Mouse (Mus musculus) heart, embryonic 12.5 days (tissue): ENCODE results near the gene Lrp6. TPM values are rescaled to one million over a fixed set of nuclear protein-coding genes. Genes with fewer than 3 reads are reported as not detected.

ENCODE experiments used
- ATAC-seq: fragments of 200-750 bp; cut with Nextera tagmentation; 2 replicates; pipeline ENCODE4 v1.8.0; 2017; ENCODE audit warnings: moderate TSS enrichment, moderate library complexity; ENCODE audit not compliant: insufficient number of reproducible peaks, low FRiP score
- H3K27ac ChIP-seq: fragments of 300-500 bp; sonication (generic); 2 replicates; pipeline ENCODE4 v1.5.1; 2016; ENCODE audit warnings: mild to moderate bottlenecking, moderate library complexity; ENCODE audit not compliant: poor library complexity, severe bottlenecking
- H3K27me3 ChIP-seq: fragments of 300-500 bp; sonication (generic); replicated peaks from 2 replicates; pipeline ENCODE4 v1.6.1; 2016; ENCODE audit warnings: mild to moderate bottlenecking, moderate library complexity
- H3K36me3 ChIP-seq: fragments of 300-500 bp; sonication (generic); 2 replicates; pipeline ENCODE4 v1.6.1; 2016; ENCODE audit warnings: mild to moderate bottlenecking, moderate library complexity
- H3K4me1 ChIP-seq: fragments of 300-500 bp; sonication (generic); replicated peaks from 2 replicates; pipeline ENCODE4 v1.6.1; 2016; ENCODE audit warnings: mild to moderate bottlenecking
- H3K4me2 ChIP-seq: fragments of 300-500 bp; sonication (generic); 2 replicates; pipeline ENCODE4 v1.6.1; 2016; ENCODE audit warnings: mild to moderate bottlenecking, moderate library complexity
- H3K4me3 ChIP-seq: fragments of 300-500 bp; sonication (generic); 2 replicates; pipeline ENCODE4 v1.5.1; 2016; ENCODE audit warnings: mild to moderate bottlenecking
- H3K9ac ChIP-seq: fragments of 300-500 bp; sonication (generic); 2 replicates; pipeline ENCODE4 v1.6.1; 2016; ENCODE audit warnings: mild to moderate bottlenecking, moderate library complexity
- H3K9me3 ChIP-seq: fragments of 300-500 bp; sonication (generic); replicated peaks from 2 replicates; pipeline ENCODE4 v1.6.1; 2016; ENCODE audit warnings: mild to moderate bottlenecking, moderate library complexity
- WGBS: fragments of 180-500 bp; shearing (Covaris S2); methylation state at CpG from one replicate; pipeline ENCODE4 v1.1.7; 2016; 5-methylcytosine and 5-hydroxymethylcytosine counted together
- polyA plus RNA-seq: library from polyadenylated mRNA; unstranded; fragments of >200 nt; fragmentation: Nextera tagmentation; extraction: Ambion mirVana; gene quantifications from 2 replicates; pipeline ENCODE4 v1.2.1, GENCODE M21; 2016

Lrp6 gene
- 22.3 and 26.9 TPM in 2 replicates for polyA plus RNA-seq

- H3K27ac ChIP-seq, result peak within 1 kb of the TSS; percentile 95
- H3K4me3 ChIP-seq, result peak within 1 kb of the TSS; percentile 100
- WGBS, result under 1% methylated on average over 87 of the region's 99 CpGs
- no peaks in the 10 kb centered on the region for H3K36me3 ChIP-seq
- H3K9me3 ChIP-seq, result peaks cover 6% of the 10 kb centered on the region; the same call in 1 of the 2 replicates
- H3K4me2 ChIP-seq, result peak within 1 kb of the TSS; percentile 82
- H3K4me1 ChIP-seq, result peaks cover 12% of the 10 kb centered on the region
- no peaks in the 10 kb centered on the region for H3K27me3 ChIP-seq
- H3K9ac ChIP-seq, result peak within 1 kb of the TSS; percentile 98
- ATAC-seq, result peak; percentile 90
Observed at GRCm38 (mm10) chr6:134566818-134567485, at the start of gene Lrp6. Gene Lrp6, minus strand, starts transcription at chr6:134566965.

DNA sequence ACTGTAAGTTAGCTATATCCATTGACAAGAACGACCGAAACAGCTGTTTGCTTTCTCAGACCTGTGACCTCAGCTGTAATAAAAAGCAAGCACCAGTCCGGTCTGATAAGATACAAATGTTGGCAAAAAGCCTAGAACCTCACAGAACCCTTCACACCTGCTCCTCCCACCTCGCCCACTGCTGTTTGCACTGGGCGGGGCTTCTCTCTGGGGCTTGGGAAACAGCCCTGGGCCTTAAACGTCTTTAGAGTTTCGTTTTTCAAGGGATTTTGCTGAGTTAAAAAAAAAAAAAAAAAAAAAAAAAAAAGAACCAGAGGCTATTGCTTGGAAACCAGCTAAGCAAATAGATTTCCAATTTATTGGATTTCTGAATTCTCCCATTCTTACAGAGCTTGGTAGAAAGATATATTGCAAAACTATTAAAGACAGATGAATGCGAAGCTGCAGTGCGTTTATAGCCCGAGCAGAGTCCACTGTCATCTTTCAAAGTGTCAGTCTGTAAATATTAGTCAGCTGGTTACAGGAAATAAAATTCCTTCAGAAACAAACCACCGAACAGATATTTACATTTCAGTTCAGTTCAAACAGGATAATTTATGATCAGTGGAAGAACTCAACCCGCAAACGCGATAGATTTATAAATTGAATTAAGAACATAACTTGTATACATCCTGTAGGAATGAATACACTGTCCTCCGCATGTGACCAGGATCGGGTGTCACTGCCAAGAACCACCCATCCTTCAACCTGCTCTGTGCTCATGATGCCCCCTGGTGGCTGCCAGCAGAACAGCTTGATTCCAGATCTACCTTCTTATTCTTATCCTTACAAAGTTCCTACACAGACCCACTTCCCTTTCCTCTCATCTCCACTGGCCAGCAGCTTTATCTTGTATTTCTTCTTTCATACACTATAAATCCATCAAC, 48.2 kb upstream of the Lrp6 start:
- peak overlapping the region; percentile 47 for H3K4me2 ChIP-seq
- peaks cover 4% of the 10 kb centered on the region; the same call in 1 of the 2 replicates for H3K36me3 ChIP-seq
- no peak overlapping the region; the same call in 1 of the 2 replicates for H3K27ac ChIP-seq
- peak; percentile 85 for ATAC-seq
- peaks cover 15% of the 10 kb centered on the region for H3K4me1 ChIP-seq
- no peak overlapping the region; the same call in 1 of the 2 replicates for H3K4me3 ChIP-seq
- H3K9me3 ChIP-seq, result no peaks in the 10 kb centered on the region
- WGBS, result 9% methylated on average over 16 of the region's 16 CpGs
- H3K27me3 ChIP-seq, result 0 out of 2 replicates have a peak, but pooled peaks cover 5% of the 10 kb centered on the region
- no peak overlapping the region for H3K9ac ChIP-seq

GRCm38 (mm10) chr6:134614322-134614721, 47.6 kb upstream of the Lrp6 start:
- WGBS, result 53% methylated on average over 4 of the region's 4 CpGs
- peak; percentile 70 for ATAC-seq
- Histone ChIP-seq H3K9me3 (no peaks in the 10 kb centered on the region), H3K4me3 (no peak overlapping the region), H3K4me2 (peak overlapping the region; percentile 47), H3K36me3 (peaks cover 6% of the 10 kb centered on the region; the same call in 1 of the 2 replicates), H3K4me1 (peaks cover 15% of the 10 kb centered on the region), H3K27ac (no peak overlapping the region), H3K9ac (no peak overlapping the region), H3K27me3 (0 out of 2 replicates have a peak, but pooled peaks cover 7% of the 10 kb centered on the region)

DNA sequence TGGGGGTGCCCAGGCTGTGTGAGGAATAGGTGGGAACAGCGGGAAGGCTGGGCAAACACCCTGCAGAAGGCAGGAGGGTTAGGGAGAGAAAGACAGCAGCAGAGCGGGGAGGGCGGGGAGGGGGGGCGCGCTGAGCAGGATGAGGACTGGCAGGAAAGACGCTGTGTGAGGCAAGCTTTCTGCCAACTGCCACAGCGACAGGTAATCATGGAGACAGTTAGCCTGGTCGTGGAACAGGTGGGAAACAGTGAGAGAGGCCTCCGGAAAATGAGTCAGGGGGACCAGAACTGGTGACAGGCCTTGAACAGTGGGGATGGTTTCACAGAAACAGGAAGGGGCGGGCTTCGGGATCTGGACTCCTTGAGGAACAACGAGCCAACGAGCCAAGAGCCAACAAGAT, 45.1 kb upstream of the Lrp6 start:
- no peaks in the 10 kb centered on the region for H3K9me3 ChIP-seq
- no peak for ATAC-seq
- H3K4me3 ChIP-seq, result no peak overlapping the region
- H3K36me3 ChIP-seq, result peaks cover 6% of the 10 kb centered on the region; the same call in 1 of the 2 replicates
- 58% methylated on average over 13 of the region's 13 CpGs for WGBS
- no peak overlapping the region for H3K4me2 ChIP-seq
- H3K27ac ChIP-seq, result no peak overlapping the region
- H3K9ac ChIP-seq, result no peak overlapping the region
- H3K27me3 ChIP-seq, result 0 out of 2 replicates have a peak, but pooled peaks cover 7% of the 10 kb centered on the region
- H3K4me1 ChIP-seq, result peaks cover 15% of the 10 kb centered on the region

DNA sequence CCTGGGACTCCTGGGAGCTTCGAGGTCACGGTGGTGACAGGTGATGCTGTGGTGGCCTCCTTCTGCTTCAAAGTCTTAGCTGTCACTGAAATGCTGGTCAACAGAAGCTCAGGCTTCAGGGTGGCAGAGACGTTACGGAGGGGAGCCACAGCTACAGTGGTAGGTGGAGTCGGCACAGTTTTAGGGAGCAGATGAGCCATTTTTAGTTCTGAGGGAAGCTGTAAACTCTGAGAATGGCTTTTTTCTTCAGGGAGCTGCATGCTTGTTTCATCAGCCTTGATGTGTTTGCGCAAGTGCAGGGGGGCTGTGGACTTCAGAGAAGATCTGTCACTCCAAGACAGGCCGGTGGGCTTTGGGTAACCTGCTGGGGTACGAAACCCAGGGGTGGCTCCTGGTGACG, 43.6 kb upstream of the Lrp6 start:
- Histone ChIP-seq H3K27me3 (0 out of 2 replicates have a peak, but pooled peaks cover 7% of the 10 kb centered on the region), H3K4me2 (no peak overlapping the region), H3K4me1 (peaks cover 15% of the 10 kb centered on the region), H3K27ac (no peak overlapping the region), H3K4me3 (no peak overlapping the region), H3K9ac (no peak overlapping the region), H3K9me3 (no peaks in the 10 kb centered on the region), H3K36me3 (peaks cover 6% of the 10 kb centered on the region; the same call in 1 of the 2 replicates)
- WGBS, result 79% methylated on average over 9 of the region's 9 CpGs
- no peak for ATAC-seq

- Histone ChIP-seq H3K4me1 (peaks cover 6% of the 10 kb centered on the region), H3K9me3 (no peaks in the 10 kb centered on the region), H3K27ac (no peak overlapping the region), H3K36me3 (peaks cover 6% of the 10 kb centered on the region; the same call in 1 of the 2 replicates), H3K27me3 (0 out of 2 replicates have a peak, but pooled peaks cover 7% of the 10 kb centered on the region), H3K4me2 (no peak overlapping the region), H3K9ac (no peak overlapping the region), H3K4me3 (no peak overlapping the region)
- ATAC-seq, result no peak
- 53% methylated on average over 9 of the region's 9 CpGs for WGBS
Observed at GRCm38 (mm10) chr6:134606949-134607746, 40.4 kb upstream of the Lrp6 start.

DNA sequence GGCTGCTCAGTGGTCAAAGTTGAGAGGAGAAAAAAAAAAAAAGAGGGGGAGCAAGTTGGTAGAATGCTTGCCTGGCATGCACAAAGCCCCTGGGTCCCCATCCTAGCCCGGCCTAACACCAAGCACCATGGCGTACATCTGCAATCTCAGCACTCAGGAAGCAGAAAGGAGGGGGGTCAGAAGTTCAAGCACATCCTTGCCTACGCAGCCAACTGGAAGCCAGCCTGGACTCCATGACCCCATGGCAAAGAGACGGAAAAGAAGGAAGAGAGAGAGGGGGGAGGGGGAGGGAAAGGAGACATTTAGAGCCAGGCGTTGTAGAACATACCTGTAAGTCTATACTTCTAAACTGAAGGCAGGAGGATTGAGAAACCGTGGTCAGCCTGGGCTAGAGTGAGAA, 39.8 kb upstream of the Lrp6 start:
- 56% methylated on average over 6 of the region's 6 CpGs for WGBS
- Histone ChIP-seq H3K4me3 (no peak overlapping the region), H3K4me2 (no peak overlapping the region)

GRCm38 (mm10) chr6:134605196-134605595, 38.4 kb upstream of the Lrp6 start:
- 75% methylated on average over 3 of the region's 3 CpGs for WGBS
- Histone ChIP-seq H3K36me3 (peaks cover 5% of the 10 kb centered on the region; the same call in 1 of the 2 replicates), H3K4me2 (no peak overlapping the region), H3K4me3 (no peak overlapping the region), H3K27ac (no peak overlapping the region), H3K4me1 (no peaks in the 10 kb centered on the region; the same call in 1 of the 2 replicates), H3K27me3 (0 out of 2 replicates have a peak, but pooled peaks cover 3% of the 10 kb centered on the region), H3K9ac (no peak overlapping the region), H3K9me3 (no peaks in the 10 kb centered on the region)
- no peak for ATAC-seq

More for the DNA sequence above, 39.8 kb upstream of the Lrp6 start:
- Histone ChIP-seq H3K27ac (no peak overlapping the region), H3K9ac (no peak overlapping the region), H3K36me3 (peaks cover 6% of the 10 kb centered on the region; the same call in 1 of the 2 replicates), H3K4me1 (peaks cover under 1% of the 10 kb centered on the region; the same call in 1 of the 2 replicates), H3K9me3 (no peaks in the 10 kb centered on the region), H3K27me3 (0 out of 2 replicates have a peak, but pooled peaks cover 7% of the 10 kb centered on the region)
- ATAC-seq, result no peak

GRCm38 (mm10) chr6:134602371-134603003, 35.7 kb upstream of the Lrp6 start:
- Histone ChIP-seq H3K4me2 (no peak overlapping the region), H3K9ac (no peak overlapping the region), H3K4me3 (no peak overlapping the region), H3K9me3 (no peaks in the 10 kb centered on the region), H3K27ac (no peak overlapping the region), H3K27me3 (no peaks in the 10 kb centered on the region), H3K36me3 (no peaks in the 10 kb centered on the region), H3K4me1 (no peaks in the 10 kb centered on the region; the same call in 1 of the 2 replicates)
- ATAC-seq, result no peak
- 51% methylated on average over 10 of the region's 10 CpGs for WGBS

- WGBS, result 41% methylated on average over 3 of the region's 3 CpGs
- Histone ChIP-seq H3K4me3 (no peak overlapping the region), H3K36me3 (no peaks in the 10 kb centered on the region), H3K27ac (no peak overlapping the region), H3K9ac (no peak overlapping the region), H3K4me1 (no peaks in the 10 kb centered on the region; the same call in 1 of the 2 replicates), H3K9me3 (no peaks in the 10 kb centered on the region), H3K27me3 (no peaks in the 10 kb centered on the region), H3K4me2 (no peak overlapping the region)
- ATAC-seq, result no peak
Observed at GRCm38 (mm10) chr6:134601766-134602165, 35.0 kb upstream of the Lrp6 start.
